Comparison of ENCODE assay signal across 21 mouse cellular contexts in genomic region chr8:91637684-91638083, GRCm38 (mm10).
DNase-seq lines count a peak whose midpoint lies in the region; ATAC-seq and TF ChIP-seq lines count a peak whose summit lies in the region.
"Had no signal": no experiment of that assay in that cellular context is flagged by ENCODE, and none has a peak within 500 bp of the region (broad histone marks: within the 10 kb centered on the region; RNA-seq: fewer than 3 reads in every experiment).

No protein-coding gene starts in this region.

- DNase-seq in forebrain, postnatal 0 days = peak; percentile 50
- DNase-seq in left cerebral cortex, postnatal 36 days (ENCODE audit: low spot score in 2 of 2) = peak; percentile 22 to 36
- no peak for DNase-seq in left cerebral cortex, postnatal 10 days (ENCODE audit: extremely low spot score in 1 of 2, low spot score in 2 of 2)
- peak; percentile 54 for DNase-seq in layer of hippocampus, adult 9-11 months
- peak; percentile 46 for DNase-seq in right cerebral cortex, postnatal 14 days
- DNase-seq in kidney, postnatal 14 days = no peak
- no peak for DNase-seq in heart, postnatal 10 days
- DNase-seq: adrenal gland, adult 2 months; cerebellum, postnatal 14 days; embryo, embryonic 11 days; kidney, adult 2 months; kidney, postnatal 36 days; lung, adult 2 months had no signal

- no peaks in the 10 kb centered on the region for H3K9me3 ChIP-seq in forebrain, postnatal 0 days (ENCODE audit: low read length)
- no peaks in the 10 kb centered on the region for H3K9me3 ChIP-seq in forebrain, embryonic 16.5 days (ENCODE audit: control insufficient read depth, low read length)
- H3K9me3 ChIP-seq: heart, embryonic 12.5 days; hindbrain, embryonic 13.5 days; limb, embryonic 12.5 days; liver, embryonic 12.5 days had no signal

- no peak for TF ChIP-seq CTCF in forebrain, postnatal 0 days (IDR thresholded peaks at IDR 0.05; ENCODE audit: low read depth)

- no peaks in the 10 kb centered on the region for H3K36me3 ChIP-seq in forebrain, postnatal 0 days (ENCODE audit: insufficient read depth)
- H3K36me3 ChIP-seq in forebrain, embryonic 16.5 days (ENCODE audit: control insufficient read depth, insufficient read depth) = no peaks in the 10 kb centered on the region
- H3K36me3 ChIP-seq: hindbrain, embryonic 13.5 days had no signal

- H3K4me2 ChIP-seq in forebrain, postnatal 0 days (ENCODE audit: low read depth) = no peak overlapping the region
- H3K4me2 ChIP-seq in forebrain, embryonic 16.5 days (ENCODE audit: low read length) = no peak overlapping the region
- H3K4me2 ChIP-seq: heart, embryonic 12.5 days; hindbrain, embryonic 13.5 days; limb, embryonic 12.5 days; liver, embryonic 12.5 days had no signal

- intact Hi-C loops in left cerebral cortex, postnatal 36 days (cut with DNase I) = no loop called here
- intact Hi-C loops in left cerebral cortex, postnatal 10 days (cut with DNase I) = no loop called here
- intact Hi-C loops in heart, postnatal 10 days (cut with DNase I) = no loop called here

- H3K27me3 ChIP-seq in forebrain, postnatal 0 days (ENCODE audit: insufficient read depth, low read length) = no peaks in the 10 kb centered on the region
- H3K27me3 ChIP-seq in forebrain, embryonic 16.5 days (replicated peaks; ENCODE audit: control insufficient read depth, insufficient read depth, low read length) = no peaks in the 10 kb centered on the region; the same call in 1 of the 2 replicates
- H3K27me3 ChIP-seq: heart, embryonic 12.5 days; liver, embryonic 12.5 days; megakaryocyte, embryonic 14.5 days had no signal

- no peak overlapping the region for H3K9ac ChIP-seq in forebrain, postnatal 0 days
- no peak overlapping the region for H3K9ac ChIP-seq in forebrain, embryonic 16.5 days (replicated peaks; ENCODE audit: low read depth, low read length)
- H3K9ac ChIP-seq: heart, embryonic 12.5 days; hindbrain, embryonic 13.5 days; limb, embryonic 12.5 days; liver, embryonic 12.5 days had no signal

- WGBS in forebrain, postnatal 0 days = 72% methylated on average over 9 of the region's 9 CpGs
- WGBS in forebrain, embryonic 16.5 days = 73% methylated on average over 9 of the region's 9 CpGs

- H3K27ac ChIP-seq in forebrain, postnatal 0 days (ENCODE audit: low read depth, low read length) = no peak overlapping the region
- no peak overlapping the region for H3K27ac ChIP-seq in forebrain, embryonic 16.5 days (ENCODE audit: low read length)
- H3K27ac ChIP-seq: hindbrain, embryonic 13.5 days; limb, embryonic 12.5 days; liver, embryonic 12.5 days; stomach, postnatal 0 days had no signal

- H3K4me1 ChIP-seq in forebrain, postnatal 0 days (ENCODE audit: insufficient read depth) = no peaks in the 10 kb centered on the region
- H3K4me1 ChIP-seq in forebrain, embryonic 16.5 days (replicated peaks; ENCODE audit: control insufficient read depth, insufficient read depth, low read length) = peaks cover 3% of the 10 kb centered on the region; the same call in 1 of the 2 replicates
- H3K4me1 ChIP-seq: limb, embryonic 12.5 days; liver, embryonic 12.5 days; megakaryocyte, embryonic 14.5 days had no signal

- no peak overlapping the region for H3K4me3 ChIP-seq in forebrain, postnatal 0 days (ENCODE audit: low read depth, low read length)
- no peak overlapping the region for H3K4me3 ChIP-seq in forebrain, embryonic 16.5 days (replicated peaks; ENCODE audit: low read length)
- H3K4me3 ChIP-seq: heart, embryonic 12.5 days; hindbrain, embryonic 13.5 days; limb, embryonic 12.5 days; liver, embryonic 12.5 days; megakaryocyte, embryonic 14.5 days had no signal

- no peak for ATAC-seq in forebrain, postnatal 0 days
- no peak for ATAC-seq in forebrain, embryonic 16.5 days
- ATAC-seq: inflammation-experienced regulatory T-cells, adult 6 months; liver, embryonic 12.5 days had no signal

Comparison
In these comparisons a context has a peak if more than half of its experiments do, and no peak if none do; other contexts are left out.
1. DNase-seq: peak in forebrain, postnatal 0 days (single experiment), left cerebral cortex, postnatal 36 days (2 of 2), layer of hippocampus, adult 9-11 months (single experiment) and right cerebral cortex, postnatal 14 days (single experiment); none in left cerebral cortex, postnatal 10 days (0 of 2), kidney, postnatal 14 days (single experiment) and heart, postnatal 10 days (0 of 2).